Comparison of ENCODE assay signal across 13 mouse cellular contexts in the genomic region with DNA sequence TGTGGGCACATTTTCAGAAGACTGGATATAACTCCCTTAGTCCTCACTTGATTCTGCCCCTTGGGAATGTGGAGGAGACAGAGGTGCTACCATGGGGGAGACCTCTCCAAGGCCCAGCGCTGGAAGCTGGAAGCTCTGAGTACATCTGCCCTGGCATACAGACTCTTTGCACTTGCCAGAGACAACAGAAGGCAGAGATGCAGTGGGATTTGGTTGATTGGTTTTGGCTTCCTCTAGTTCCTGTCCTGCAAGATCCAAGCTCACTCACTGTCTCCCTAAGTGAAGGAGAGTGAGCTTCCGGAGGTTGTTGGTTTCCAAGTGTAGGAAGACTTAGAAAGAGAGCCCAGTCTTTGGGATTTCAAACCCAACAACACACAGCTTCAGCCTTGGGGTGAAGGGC. TPM values are rescaled to one million over a fixed set of nuclear protein-coding genes. Genes with fewer than 3 reads are reported as not detected.
DNase-seq lines count a peak whose midpoint lies in the region; ATAC-seq and TF ChIP-seq lines count a peak whose summit lies in the region.
"Had no signal": no experiment of that assay in that cellular context is flagged by ENCODE, and none has a peak within 500 bp of the region (broad histone marks: within the 10 kb centered on the region; RNA-seq: fewer than 3 reads in every experiment).

No protein-coding gene starts in this region.

- ATAC-seq in heart, embryonic 15.5 days (replicated peaks; ENCODE audit: insufficient number of reproducible peaks, insufficient read depth, low FRiP score, low read depth) = no peak
- ATAC-seq in lung, embryonic 16.5 days (ENCODE audit: low read depth) = no peak
- no peak for ATAC-seq in embryonic facial prominence, embryonic 11.5 days (replicated peaks; ENCODE audit: insufficient number of reproducible peaks, low FRiP score, low TSS enrichment, low read depth)
- ATAC-seq in limb, embryonic 12.5 days (ENCODE audit: insufficient number of reproducible peaks, insufficient read depth, low FRiP score, low TSS enrichment, low read depth) = no peak

- WGBS in heart, embryonic 15.5 days = 37% methylated on average over 2 of the region's 2 CpGs
- 68% methylated on average over 2 of the region's 2 CpGs for WGBS in lung, embryonic 16.5 days
- 60% methylated on average over 2 of the region's 2 CpGs for WGBS in lung, adult 2 months
- WGBS in embryonic facial prominence, embryonic 11.5 days = 73% methylated on average over 2 of the region's 2 CpGs
- WGBS in limb, embryonic 12.5 days = 89% methylated on average over 2 of the region's 2 CpGs

- peaks cover 14% of the 10 kb centered on the region; the same call in 1 of the 2 replicates for H3K27me3 ChIP-seq in heart, embryonic 15.5 days
- H3K27me3 ChIP-seq in lung, embryonic 16.5 days (ENCODE audit: control insufficient read depth, insufficient read depth, low read depth, low read length) = peaks cover 3% of the 10 kb centered on the region
- H3K27me3 ChIP-seq in embryonic facial prominence, embryonic 11.5 days (ENCODE audit: control insufficient read depth, insufficient read depth, low read length) = peaks cover 5% of the 10 kb centered on the region
- H3K27me3 ChIP-seq in limb, embryonic 12.5 days = peaks cover 38% of the 10 kb centered on the region

- no peak for DNase-seq in heart, adult 9 months (ENCODE audit: low spot score in 2 of 2)
- no peak for DNase-seq in lung, adult 2 months
- no peak for DNase-seq in embryonic facial prominence, embryonic 11.5 days (ENCODE audit: low spot score)
- no peak for DNase-seq in adrenal gland, adult 18-20 months (ENCODE audit: low spot score in 2 of 2)
- DNase-seq: cerebellum, postnatal 36 days; thymus, postnatal 25 days had no signal

- no peak overlapping the region for H3K9ac ChIP-seq in heart, embryonic 15.5 days
- H3K9ac ChIP-seq in lung, embryonic 16.5 days (ENCODE audit: low read length) = no peak overlapping the region
- H3K9ac ChIP-seq in embryonic facial prominence, embryonic 11.5 days (replicated peaks; ENCODE audit: low read length) = no peak overlapping the region
- H3K9ac ChIP-seq in limb, embryonic 12.5 days (replicated peaks) = no peak overlapping the region

- H3K4me1 ChIP-seq in heart, embryonic 15.5 days (replicated peaks) = peaks cover 22% of the 10 kb centered on the region
- H3K4me1 ChIP-seq in lung, embryonic 16.5 days (replicated peaks; ENCODE audit: control insufficient read depth, insufficient read depth, low read length) = peaks cover 20% of the 10 kb centered on the region
- H3K4me1 ChIP-seq in lung, adult 2 months (ENCODE audit: control insufficient read depth, insufficient read depth, low read length) = no peaks in the 10 kb centered on the region; the same call in 1 of the 2 replicates
- peaks cover 4% of the 10 kb centered on the region for H3K4me1 ChIP-seq in embryonic facial prominence, embryonic 11.5 days (ENCODE audit: control insufficient read depth, insufficient read depth, low read length)
- peaks cover 31% of the 10 kb centered on the region for H3K4me1 ChIP-seq in limb, embryonic 12.5 days (replicated peaks)

- 0 out of 2 replicates have a peak overlapping the region, but pooled peaks have one; percentile 0 for H3K4me2 ChIP-seq in heart, embryonic 15.5 days
- no peak overlapping the region for H3K4me2 ChIP-seq in lung, embryonic 16.5 days (ENCODE audit: low read depth, low read length)
- H3K4me2 ChIP-seq in embryonic facial prominence, embryonic 11.5 days (ENCODE audit: low read depth, low read length) = no peak overlapping the region
- no peak overlapping the region for H3K4me2 ChIP-seq in limb, embryonic 12.5 days

- no peak overlapping the region for H3K4me3 ChIP-seq in heart, embryonic 15.5 days
- no peak overlapping the region for H3K4me3 ChIP-seq in lung, embryonic 16.5 days (ENCODE audit: low read length)
- H3K4me3 ChIP-seq in lung, adult 2 months (replicated peaks; ENCODE audit: extremely low read depth, low read depth, low read length) = no peak overlapping the region
- H3K4me3 ChIP-seq in embryonic facial prominence, embryonic 11.5 days (ENCODE audit: low read depth, low read length) = no peak overlapping the region
- H3K4me3 ChIP-seq in limb, embryonic 12.5 days (replicated peaks) = no peak overlapping the region
- H3K4me3 ChIP-seq: layer of hippocampus, adult 2 months; myocyte had no signal

- no peak for TF ChIP-seq POLR2A in lung, adult 2 months (IDR thresholded peaks at IDR 0.05; ENCODE audit: borderline replicate concordance, extremely low read depth, low read depth, low read length)

- no peaks in the 10 kb centered on the region for H3K36me3 ChIP-seq in heart, embryonic 15.5 days
- no peaks in the 10 kb centered on the region for H3K36me3 ChIP-seq in lung, embryonic 16.5 days (ENCODE audit: control insufficient read depth, insufficient read depth, low read length)
- H3K36me3 ChIP-seq in embryonic facial prominence, embryonic 11.5 days (replicated peaks; ENCODE audit: control insufficient read depth, insufficient read depth, low read depth, low read length) = no peaks in the 10 kb centered on the region
- H3K36me3 ChIP-seq in limb, embryonic 12.5 days = no peaks in the 10 kb centered on the region

- TF ChIP-seq CTCF in lung, adult 2 months (IDR thresholded peaks at IDR 0.05; ENCODE audit: insufficient read depth, low read length) = no peak

- peak overlapping the region; percentile 71 for H3K27ac ChIP-seq in heart, embryonic 15.5 days
- peak overlapping the region; percentile 76 for H3K27ac ChIP-seq in lung, embryonic 16.5 days (ENCODE audit: low read length)
- peak overlapping the region; percentile 4; the same call in 1 of the 2 replicates for H3K27ac ChIP-seq in embryonic facial prominence, embryonic 11.5 days (replicated peaks; ENCODE audit: low read depth, low read length)
- peak overlapping the region; percentile 82 for H3K27ac ChIP-seq in limb, embryonic 12.5 days
- H3K27ac ChIP-seq: layer of hippocampus, adult 2 months had no signal

- H3K9me3 ChIP-seq in heart, embryonic 15.5 days (replicated peaks) = no peaks in the 10 kb centered on the region
- no peaks in the 10 kb centered on the region for H3K9me3 ChIP-seq in lung, embryonic 16.5 days (ENCODE audit: control insufficient read depth, low read length)
- H3K9me3 ChIP-seq in embryonic facial prominence, embryonic 11.5 days (replicated peaks; ENCODE audit: control insufficient read depth, low read length) = no peaks in the 10 kb centered on the region
- H3K9me3 ChIP-seq in limb, embryonic 12.5 days = no peaks in the 10 kb centered on the region

RNA-seq across cellular contexts. Expression of a gene that starts 21.4 kb away (rescaled TPM):
- polyA plus RNA-seq in heart, embryonic 15.5 days (2015; fragmentation: Nextera tagmentation; extraction: Ambion mirVana) = 25.8 and 29.3 TPM in 2 replicates
- 37.3 and 39.2 TPM in 2 replicates for polyA plus RNA-seq in lung, embryonic 16.5 days (2015; fragmentation: Nextera tagmentation; extraction: Ambion mirVana)
- polyA plus RNA-seq in lung, adult 2 months (2012; rRNA removed) = 11.2 and 15.5 TPM in 2 replicates
- 43.7 and 47.8 TPM in 2 replicates for polyA plus RNA-seq in embryonic facial prominence, embryonic 11.5 days (2014; fragmentation: Nextera tagmentation; extraction: Ambion mirVana)
- 32.6 and 34.1 TPM in 2 replicates for polyA plus RNA-seq in limb, embryonic 12.5 days (2016; fragmentation: Nextera tagmentation; extraction: Ambion mirVana)
- total RNA-seq in adrenal gland, adult 18-20 months (2021) = 10 to 100 TPM; 22.0 to 27.1 TPM

RNA-seq across cellular contexts. Expression of a gene that starts 33.6 kb away (rescaled TPM):
- polyA plus RNA-seq in heart, embryonic 15.5 days (2015; fragmentation: Nextera tagmentation; extraction: Ambion mirVana) = not detected in 2 replicates
- polyA plus RNA-seq in lung, embryonic 16.5 days (2015; fragmentation: Nextera tagmentation; extraction: Ambion mirVana) = not detected in 2 replicates
- polyA plus RNA-seq in lung, adult 2 months (2012; rRNA removed) = not detected in 2 replicates
- not detected in 2 replicates for polyA plus RNA-seq in embryonic facial prominence, embryonic 11.5 days (2014; fragmentation: Nextera tagmentation; extraction: Ambion mirVana)
- polyA plus RNA-seq in limb, embryonic 12.5 days (2016; fragmentation: Nextera tagmentation; extraction: Ambion mirVana) = not detected in 2 replicates
- not detected for total RNA-seq in adrenal gland, adult 18-20 months (2021)
- total RNA-seq: gastrocnemius, adult 18-20 months; layer of hippocampus, adult 2 months had no signal
- polyA plus RNA-seq: hindbrain, embryonic 16.5 days; myocyte had no signal

RNA-seq across cellular contexts. Expression of a gene that starts 44.1 kb away (rescaled TPM):
- polyA plus RNA-seq in heart, embryonic 15.5 days (2015; fragmentation: Nextera tagmentation; extraction: Ambion mirVana) = 25.9 and 32.0 TPM in 2 replicates
- polyA plus RNA-seq in lung, embryonic 16.5 days (2015; fragmentation: Nextera tagmentation; extraction: Ambion mirVana) = 43.4 and 46.4 TPM in 2 replicates
- polyA plus RNA-seq in lung, adult 2 months (2012; rRNA removed) = 10.1 TPM in 2 replicates
- polyA plus RNA-seq in embryonic facial prominence, embryonic 11.5 days (2014; fragmentation: Nextera tagmentation; extraction: Ambion mirVana) = 83.6 and 84.0 TPM in 2 replicates
- polyA plus RNA-seq in limb, embryonic 12.5 days (2016; fragmentation: Nextera tagmentation; extraction: Ambion mirVana) = 105 and 111 TPM in 2 replicates
- 10 to 100 TPM; 35.4 to 41.0 TPM for total RNA-seq in adrenal gland, adult 18-20 months (2021)

Comparison
In these comparisons a context has a peak if more than half of its experiments do, and no peak if none do; other contexts are left out.
1. H3K27ac ChIP-seq: peak in every context shown above with its lines; median percentile 82 in limb, embryonic 12.5 days; 76 in lung, embryonic 16.5 days; 71 in heart, embryonic 15.5 days; 4 in embryonic facial prominence, embryonic 11.5 days.